Mouse (Mus musculus) adipocyte (in vitro differentiated cells): ENCODE results near the gene Trpm8.

Source experiments
- DNase-seq: peaks from one replicate; pipeline ENCODE4 v3.0.0-alpha.2; 2016; ENCODE audit warnings: low spot score

Gene Trpm8

GRCm38 (mm10) chr1:88277098-88277817, at the start of gene Trpm8, which contains the start of gene Hjurp:
Trpm8 (plus strand) TSS chr1:88277661.
Hjurp (minus strand) TSS chr1:88277633.
- DNase-seq, result peak; percentile 100

DNA sequence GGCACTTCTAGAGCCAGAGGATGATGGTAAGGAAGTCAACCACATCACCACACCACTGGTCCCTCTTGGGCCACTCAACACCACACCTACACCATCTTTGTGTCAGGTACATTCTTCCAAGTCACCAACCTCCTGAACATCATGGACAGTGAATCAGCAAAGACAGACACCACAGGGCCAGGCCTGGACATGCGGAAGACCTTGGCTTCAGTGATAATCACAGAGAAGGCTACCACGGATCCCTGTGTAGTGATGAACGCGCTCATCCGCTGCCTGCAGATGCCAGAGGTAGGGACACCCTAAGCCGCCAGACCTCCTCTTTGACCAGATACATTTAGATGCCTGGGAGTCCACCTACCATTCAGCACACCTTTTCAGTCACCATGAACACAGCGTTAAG, 49.3 kb upstream of the Trpm8 start:
- no peak for DNase-seq

DNA sequence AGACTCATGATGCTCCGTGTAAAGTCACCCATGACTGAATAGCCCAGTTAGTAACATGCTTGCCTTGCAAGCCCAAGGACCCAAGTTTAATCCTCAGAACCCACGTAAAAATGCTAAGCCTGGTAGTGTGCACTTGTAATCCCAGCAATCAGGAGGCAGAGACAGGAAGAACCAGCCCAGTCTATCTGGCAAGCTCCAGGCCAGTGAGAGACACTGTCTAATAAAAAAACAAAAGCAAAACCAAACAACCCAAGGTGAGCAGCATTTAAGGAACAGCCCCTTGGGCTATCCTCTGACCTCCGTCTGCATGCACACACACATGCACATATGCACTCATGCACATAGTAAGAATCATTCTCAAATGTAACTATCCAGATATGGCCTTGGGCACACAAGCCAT, 47.9 kb upstream of the Trpm8 start:
- DNase-seq, result no peak

GRCm38 (mm10) chr1:88229986-88230385, 47.5 kb upstream of the Trpm8 start:
- DNase-seq, result no peak

GRCm38 (mm10) chr1:88230421-88230820, 47.0 kb upstream of the Trpm8 start:
- no peak for DNase-seq

DNA sequence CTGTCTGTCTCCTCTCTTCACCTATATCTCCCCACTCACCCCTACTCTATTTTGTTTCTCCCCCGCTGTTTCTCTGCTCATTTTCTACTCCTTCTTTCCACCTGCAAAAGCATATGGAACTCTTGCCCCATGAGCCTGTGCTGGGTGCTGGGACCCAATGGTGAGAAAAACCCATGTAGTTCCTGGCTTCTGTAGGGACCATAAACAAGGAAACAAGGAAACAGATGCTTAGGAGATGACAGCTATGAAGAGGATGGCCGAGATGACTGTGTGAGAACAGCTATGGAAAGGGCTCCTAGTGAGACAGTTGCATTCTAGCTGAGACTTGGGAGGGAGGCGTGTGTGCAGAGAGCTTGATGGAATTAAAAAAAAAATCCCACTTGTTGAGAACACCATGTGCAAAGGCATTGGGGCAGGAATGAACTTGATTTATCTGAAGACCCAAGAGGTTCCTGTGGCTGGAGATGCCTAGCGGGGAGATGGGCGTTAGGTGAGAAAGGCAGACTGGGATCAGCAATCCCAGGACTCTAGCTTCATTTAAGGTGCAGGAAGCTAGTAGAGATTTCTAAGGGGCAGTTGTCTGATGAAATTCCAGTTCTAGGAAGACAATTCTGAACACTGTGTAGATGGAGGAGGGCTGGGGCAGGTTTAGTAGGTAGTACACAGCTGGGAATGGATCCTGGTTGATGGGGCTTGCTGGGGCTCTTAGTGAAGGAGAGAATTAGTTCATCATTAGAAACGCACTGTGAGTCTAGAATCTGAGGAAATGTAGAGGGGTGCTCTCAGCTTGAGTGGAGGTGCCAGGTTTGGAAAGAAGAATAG, 46.3 kb upstream of the Trpm8 start:
- no peak for DNase-seq

- no peak for DNase-seq
Observed at GRCm38 (mm10) chr1:88231803-88232499, 45.5 kb upstream of the Trpm8 start.

DNA sequence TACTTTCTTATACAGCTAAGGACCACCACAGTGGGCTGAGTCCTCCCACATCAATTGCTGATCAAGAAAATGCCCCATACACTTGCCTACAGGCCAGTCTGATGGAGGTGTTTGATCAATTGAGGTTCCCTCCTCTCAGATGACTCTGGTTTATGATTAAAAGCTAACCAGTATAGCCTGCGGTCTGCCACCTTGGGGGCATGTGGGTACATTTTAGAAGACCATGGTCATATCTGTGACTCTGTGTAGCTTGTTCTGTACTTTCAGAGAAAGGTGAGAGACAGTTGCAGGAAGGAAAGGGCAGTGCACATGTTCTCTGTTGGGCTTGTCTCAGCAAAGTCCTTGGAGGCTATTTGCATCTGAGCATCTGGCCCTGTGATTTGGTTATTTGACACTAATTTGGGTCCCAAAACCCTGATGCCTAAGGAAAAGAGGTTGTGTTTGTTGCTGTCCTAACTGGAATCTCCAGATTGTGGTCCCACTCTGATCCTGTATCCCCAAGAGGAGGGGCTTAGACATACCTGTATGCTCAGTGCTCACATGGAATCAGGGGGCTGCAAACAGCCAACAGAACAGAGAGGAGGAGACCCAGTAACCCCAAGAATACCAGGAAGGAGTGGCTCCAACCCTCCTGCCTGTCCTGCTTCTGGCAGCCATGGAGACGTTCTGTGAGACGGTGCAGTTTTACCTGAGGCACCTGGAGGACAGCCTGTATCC, 44.6 kb upstream of the Trpm8 start:
- DNase-seq, result no peak

DNA sequence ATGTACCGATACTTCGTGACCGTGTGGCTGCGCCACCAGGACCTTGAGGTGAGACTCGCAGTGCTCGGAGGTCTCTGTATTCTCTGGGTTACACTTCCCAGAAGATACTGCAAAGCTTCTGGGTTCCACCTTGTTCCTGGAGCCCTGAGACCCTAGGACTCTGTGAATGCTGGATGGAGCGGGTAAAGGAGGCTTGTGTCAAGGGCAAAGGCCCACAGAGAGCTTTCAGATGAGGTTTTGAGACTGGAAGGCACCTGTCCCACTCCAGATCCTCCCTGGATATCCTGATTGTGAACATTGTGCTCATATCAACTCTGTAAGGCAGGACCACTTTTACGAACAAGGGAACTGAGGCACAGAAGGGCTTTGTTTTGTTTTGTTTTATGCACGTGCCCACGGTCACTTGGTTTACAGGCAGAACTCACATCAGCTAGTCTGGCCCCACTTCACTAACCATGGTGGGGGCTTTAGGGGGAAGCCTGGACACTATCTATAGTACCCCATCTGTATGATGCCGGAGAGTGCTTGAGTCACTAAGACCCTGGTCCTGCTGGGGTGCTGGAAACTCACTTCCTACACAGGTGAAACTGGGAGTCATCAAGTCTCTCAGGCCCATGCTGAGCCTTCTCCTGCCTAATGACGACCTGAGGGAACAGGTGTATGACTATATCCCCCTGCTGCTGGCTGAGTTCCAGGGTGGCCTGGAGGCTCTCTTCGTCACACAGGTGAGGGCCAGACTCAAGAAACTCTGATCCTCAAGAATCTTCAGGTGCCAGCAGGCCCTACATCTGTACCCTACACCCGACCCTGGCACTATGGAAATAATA, 43.8 kb upstream of the Trpm8 start:
- no peak for DNase-seq

- no peak for DNase-seq
Observed at GRCm38 (mm10) chr1:88234248-88234610, 43.2 kb upstream of the Trpm8 start.

DNA sequence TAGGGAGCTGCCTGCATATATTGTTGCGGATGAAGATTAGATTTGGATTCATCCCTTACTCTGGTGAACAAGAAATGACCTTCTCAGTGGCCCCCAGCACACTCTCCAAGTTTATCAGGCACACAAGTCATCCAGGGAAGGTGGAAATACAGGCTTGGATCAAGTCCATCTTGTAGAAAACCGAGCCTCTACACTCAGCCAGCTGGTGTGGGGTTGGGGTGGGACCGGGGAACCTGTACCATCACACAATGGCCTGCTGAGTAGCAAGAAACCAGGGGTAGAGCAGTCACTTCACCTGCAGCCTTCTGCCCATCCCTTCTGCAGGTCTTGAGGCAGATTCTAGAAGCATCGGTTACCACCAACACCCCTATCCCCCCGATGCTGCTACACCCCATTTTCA, 42.8 kb upstream of the Trpm8 start:
- no peak for DNase-seq

GRCm38 (mm10) chr1:88235046-88235893, 42.2 kb upstream of the Trpm8 start:
- DNase-seq, result no peak

DNA sequence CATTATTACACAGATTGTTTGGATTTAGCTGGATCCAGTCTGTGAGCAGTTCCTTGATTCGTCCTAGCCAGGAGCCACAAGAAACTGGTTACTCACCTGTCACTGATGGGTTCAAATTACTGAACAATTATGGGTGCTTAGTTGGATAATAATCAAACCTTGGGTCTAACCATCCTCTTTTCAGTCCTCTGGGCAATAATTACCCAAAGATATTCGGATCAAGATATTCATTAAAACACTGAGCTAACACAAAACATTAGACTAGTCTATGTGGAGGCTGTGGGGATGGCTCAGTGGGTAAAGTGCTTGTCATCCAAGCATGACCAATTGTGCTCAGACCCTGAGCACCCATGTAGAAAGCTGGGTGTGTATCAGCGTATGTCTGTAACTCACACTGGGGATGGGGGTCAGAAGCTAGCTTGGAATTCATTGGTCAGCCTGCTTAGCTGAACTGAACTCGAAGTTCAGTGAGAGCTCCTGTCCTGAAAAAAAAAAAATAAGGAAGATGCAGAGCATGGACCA, 41.5 kb upstream of the Trpm8 start:
- DNase-seq, result no peak

- no peak for DNase-seq
Observed at GRCm38 (mm10) chr1:88237311-88237710, 40.1 kb upstream of the Trpm8 start.

- no peak for DNase-seq
Observed at GRCm38 (mm10) chr1:88238771-88239170, 38.7 kb upstream of the Trpm8 start.

DNA sequence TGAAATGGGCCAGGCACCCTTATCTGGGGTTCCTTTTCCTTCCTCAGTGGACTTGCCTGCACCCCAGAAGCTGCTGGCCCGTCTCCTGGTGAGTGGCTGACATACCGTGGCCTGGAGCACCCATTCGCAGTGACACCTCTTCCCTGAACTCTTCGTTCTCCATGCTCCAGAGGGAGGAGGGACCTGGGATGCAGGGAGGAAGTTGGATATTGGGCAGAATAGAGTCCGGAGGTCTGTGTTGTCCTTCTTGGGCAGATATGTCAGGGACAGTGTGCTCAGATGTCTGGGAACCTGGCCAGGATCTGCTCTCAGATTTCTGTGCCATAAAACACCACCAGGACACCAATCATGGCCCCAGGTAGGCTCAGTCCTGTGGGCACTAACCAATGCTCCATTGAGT, 37.4 kb upstream of the Trpm8 start:
- DNase-seq, result no peak

GRCm38 (mm10) chr1:88240579-88240978, 36.9 kb upstream of the Trpm8 start:
- no peak for DNase-seq

GRCm38 (mm10) chr1:88243861-88244260, 33.6 kb upstream of the Trpm8 start:
- no peak for DNase-seq

- DNase-seq, result no peak
Observed at GRCm38 (mm10) chr1:88245881-88246280, 31.6 kb upstream of the Trpm8 start.

DNA sequence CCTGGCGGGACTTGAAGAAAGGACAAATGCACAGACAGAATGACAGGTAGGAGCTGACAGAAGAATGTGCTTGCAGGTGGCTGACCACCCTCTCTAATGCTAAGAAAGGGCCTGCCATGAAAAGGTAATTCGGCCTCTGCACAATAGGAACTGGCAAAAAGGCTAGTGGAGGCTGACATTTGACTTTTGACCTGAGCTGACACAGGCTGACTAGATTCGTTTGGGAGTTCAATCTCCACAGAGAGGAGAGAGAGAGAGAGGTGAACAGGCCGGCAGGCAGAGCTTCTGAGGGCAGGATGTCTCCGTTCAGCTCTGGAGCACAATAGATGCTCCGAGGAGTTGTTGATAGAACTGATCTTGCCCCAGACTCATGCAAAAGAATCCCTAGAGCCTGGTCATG, 31.1 kb upstream of the Trpm8 start:
- no peak for DNase-seq
